Mouse (Mus musculus): Measurements from ENCODE around the gene Hmx2.

DNA sequence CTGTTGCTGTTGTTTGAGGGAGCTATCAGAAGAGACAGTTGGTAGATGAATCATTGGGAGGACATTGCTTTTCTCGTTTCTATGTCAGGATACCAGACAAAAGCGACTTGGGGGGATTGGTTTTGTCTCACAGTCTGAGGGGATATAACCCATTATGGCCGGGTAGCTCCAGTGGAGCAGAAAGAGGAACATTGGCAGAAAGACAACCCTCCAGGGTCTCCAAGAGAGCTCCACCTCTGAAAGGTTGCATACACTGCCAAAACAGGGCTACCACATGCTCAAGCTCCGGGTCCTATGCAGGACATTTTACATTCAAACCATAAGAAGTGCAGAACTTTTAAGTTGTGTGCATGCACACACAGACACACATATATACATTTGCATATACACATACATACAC lies 56.9 kb downstream of the Hmx2 start:
- no peak for TF ChIP-seq CTCF (IDR thresholded peaks at IDR 0.05; ENCODE audit: extremely low read depth, insufficient read depth, insufficient read length, insufficient replicate concordance)
- no peak for TF ChIP-seq POLR2A (IDR thresholded peaks at IDR 0.05; ENCODE audit: low read depth, low read length)
